Mouse (Mus musculus) neural tube, embryonic 14.5 days (tissue): ENCODE measurements around the gene Lrrc28. TPM values are rescaled to one million over a fixed set of nuclear protein-coding genes. Genes with fewer than 3 reads are reported as not detected.
"Not testable (repeated sequence)": the region's sequence is repeated elsewhere in the genome, so short reads cannot be mapped to it uniquely, and the experiment has no call there.

ENCODE experiments used
- ATAC-seq: fragments of 200-750 bp; cut with Nextera tagmentation; 2 replicates; pipeline ENCODE4 v1.8.0; 2017; ENCODE audit warnings: low read depth, mild to moderate bottlenecking, moderate TSS enrichment, moderate library complexity
- H3K27ac ChIP-seq: fragments of 300-500 bp; sonication (generic); 2 replicates; pipeline ENCODE4 v1.5.1; 2014; ENCODE audit warnings: low read depth, mild to moderate bottlenecking, control low read depth, low read length, moderate library complexity, mixed read lengths
- H3K27me3 ChIP-seq: fragments of 300-500 bp; sonication (generic); 2 replicates; pipeline ENCODE4 v1.6.1; 2014; ENCODE audit warnings: low read length; ENCODE audit not compliant: control insufficient read depth, insufficient read depth
- H3K36me3 ChIP-seq: fragments of 300-500 bp; sonication (generic); 2 replicates; pipeline ENCODE4 v1.6.1; 2014; ENCODE audit warnings: low read length, mixed read lengths; ENCODE audit not compliant: control insufficient read depth, insufficient read depth
- H3K4me1 ChIP-seq: fragments of 300-500 bp; sonication (generic); 2 replicates; pipeline ENCODE4 v1.6.1; 2014; ENCODE audit warnings: low read length; ENCODE audit not compliant: control insufficient read depth, insufficient read depth
- H3K4me2 ChIP-seq: fragments of 300-500 bp; sonication (generic); 2 replicates; pipeline ENCODE4 v1.6.1; 2014; ENCODE audit warnings: mild to moderate bottlenecking, low read depth, low read length, control low read depth
- H3K4me3 ChIP-seq: fragments of 300-500 bp; sonication (generic); 2 replicates; pipeline ENCODE4 v1.5.1; 2014; ENCODE audit warnings: low read depth, low read length, control low read depth, mixed read lengths
- H3K9ac ChIP-seq: fragments of 300-500 bp; sonication (generic); replicated peaks from 2 replicates; pipeline ENCODE4 v1.6.1; 2014; ENCODE audit warnings: low read depth, mild to moderate bottlenecking, control low read depth, low read length, mixed read lengths
- H3K9me3 ChIP-seq: fragments of 300-500 bp; sonication (generic); 2 replicates; pipeline ENCODE4 v1.6.1; 2016; ENCODE audit warnings: low read length; ENCODE audit not compliant: control insufficient read depth
- WGBS: fragments of 180-500 bp; shearing (Covaris S2); extraction: QIAGEN DNeasy Blood & Tissue Kit; methylation state at CpG from one replicate; pipeline ENCODE4 v1.1.7; 2014; 5-methylcytosine and 5-hydroxymethylcytosine counted together
- polyA plus RNA-seq: library from polyadenylated mRNA; unstranded; fragments of >200 nt; fragmentation: Nextera tagmentation; extraction: Ambion mirVana; gene quantifications from 2 replicates; pipeline ENCODE4 v1.2.1, GENCODE M21; 2014

The Lrrc28 gene
- polyA plus RNA-seq, 1 experiment from 2014 or later: 29.1 TPM

DNA sequence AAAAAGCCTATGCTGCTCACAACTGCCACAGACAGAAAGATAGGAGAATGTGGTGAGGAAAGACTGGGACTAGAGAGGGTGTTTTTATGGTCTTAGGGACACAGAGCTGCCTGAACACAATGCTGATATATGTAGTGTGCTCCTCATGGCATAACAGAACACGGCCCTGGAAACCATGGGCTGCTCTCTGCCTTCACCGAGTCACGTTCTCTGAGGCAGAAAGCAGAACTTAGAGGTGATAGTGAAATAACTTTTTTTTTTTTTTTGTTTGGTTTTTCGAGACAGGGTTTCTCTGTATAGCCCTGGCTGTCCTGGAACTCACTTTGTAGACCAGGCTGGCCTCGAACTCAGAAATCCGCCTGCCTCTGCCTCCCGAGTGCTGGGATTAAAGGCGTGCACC is 121.0 kb downstream of the Lrrc28 start:
- not testable (repeated sequence) for ATAC-seq, H3K9me3 ChIP-seq, H3K36me3 ChIP-seq, H3K9ac ChIP-seq, H3K27me3 ChIP-seq, H3K27ac ChIP-seq, H3K4me1 ChIP-seq, H3K4me2 ChIP-seq, H3K4me3 ChIP-seq
- WGBS: 95% methylated on average over 8 of the region's 8 CpGs

DNA sequence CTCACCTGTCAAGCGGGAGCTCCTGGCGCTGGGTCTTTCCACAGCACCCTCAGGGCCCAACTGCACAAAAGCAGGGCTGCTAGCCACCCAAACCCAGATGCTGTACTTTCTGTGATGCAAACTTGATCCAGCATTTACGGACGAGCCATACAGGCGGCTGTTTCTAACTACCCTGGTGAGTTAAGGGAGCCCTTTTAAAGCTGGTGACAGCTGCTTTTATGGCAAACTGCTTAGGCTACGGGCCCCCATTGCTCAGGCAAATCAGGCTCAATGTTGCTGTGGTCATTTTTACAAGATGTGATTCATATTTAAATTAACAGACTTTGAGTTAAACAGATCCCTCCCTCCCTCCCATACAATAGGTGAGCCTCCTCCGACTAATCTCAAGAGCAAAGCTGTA is 121.7 kb downstream of the Lrrc28 start:
- Histone ChIP-seq H3K27ac (no peak overlapping the region), H3K36me3 (no peaks in the 10 kb centered on the region), H3K4me1 (no peaks in the 10 kb centered on the region), H3K9me3 (no peaks in the 10 kb centered on the region), H3K9ac (no peak overlapping the region), H3K4me3 (no peak overlapping the region), H3K4me2 (no peak overlapping the region), H3K27me3 (no peaks in the 10 kb centered on the region)
- WGBS: 43% methylated on average over 7 of the region's 7 CpGs
- no peak for ATAC-seq

DNA sequence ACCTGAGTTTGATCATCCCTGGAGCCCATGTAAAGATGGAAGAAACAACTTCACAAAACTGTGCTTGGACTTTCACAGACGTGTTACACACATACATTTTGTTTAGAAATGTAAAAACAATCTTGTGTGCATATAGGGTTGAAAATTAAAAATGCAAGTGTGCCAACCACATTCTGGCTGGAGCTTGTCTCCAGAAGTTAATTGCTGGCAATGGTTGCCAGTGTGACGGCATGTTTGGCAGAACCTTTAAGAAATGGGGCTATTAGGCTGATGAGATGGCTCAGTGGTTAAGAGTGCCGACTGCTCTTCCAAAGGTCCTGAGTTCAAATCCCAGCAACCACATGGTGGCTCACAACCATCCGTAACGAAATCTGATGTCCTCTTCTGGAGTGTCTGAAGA is 123.3 kb downstream of the Lrrc28 start:
- not testable (repeated sequence) for H3K4me1 ChIP-seq, H3K36me3 ChIP-seq, H3K27me3 ChIP-seq, H3K27ac ChIP-seq, ATAC-seq, H3K9me3 ChIP-seq, H3K9ac ChIP-seq, H3K4me3 ChIP-seq, H3K4me2 ChIP-seq
- WGBS: 80% methylated on average over 3 of the region's 5 CpGs

GRCm38 (mm10) chr7:67520959-67521358 is 124.1 kb downstream of the Lrrc28 start:
- Histone ChIP-seq H3K4me3 (no peak overlapping the region), H3K27ac (no peak overlapping the region), H3K36me3 (no peaks in the 10 kb centered on the region), H3K9ac (no peak overlapping the region), H3K4me2 (no peak overlapping the region), H3K9me3 (no peaks in the 10 kb centered on the region), H3K27me3 (no peaks in the 10 kb centered on the region), H3K4me1 (no peaks in the 10 kb centered on the region)
- ATAC-seq: no peak
- WGBS: 89% methylated on average over 4 of the region's 4 CpGs

DNA sequence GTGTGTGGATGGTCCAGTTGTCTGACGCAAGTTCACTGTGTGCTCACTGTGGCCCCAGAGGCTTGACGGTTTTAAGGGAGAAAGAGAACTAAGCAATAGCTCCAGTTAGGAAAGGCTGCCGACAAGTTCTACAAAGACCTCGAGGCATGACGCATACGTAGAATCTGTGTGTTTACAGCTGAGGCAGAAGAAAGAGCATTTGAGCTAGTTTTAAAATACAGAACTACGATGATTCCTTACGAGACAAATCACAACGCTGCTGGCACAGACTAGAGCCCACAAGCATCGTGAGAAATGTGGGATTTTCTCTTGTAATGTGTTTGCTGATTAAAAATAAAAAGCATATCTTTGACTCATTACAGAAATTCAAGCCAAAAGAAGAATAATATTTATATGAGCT is 125.1 kb downstream of the Lrrc28 start:
- ATAC-seq: no peak
- 95% methylated on average over 10 of the region's 10 CpGs for WGBS

DNA sequence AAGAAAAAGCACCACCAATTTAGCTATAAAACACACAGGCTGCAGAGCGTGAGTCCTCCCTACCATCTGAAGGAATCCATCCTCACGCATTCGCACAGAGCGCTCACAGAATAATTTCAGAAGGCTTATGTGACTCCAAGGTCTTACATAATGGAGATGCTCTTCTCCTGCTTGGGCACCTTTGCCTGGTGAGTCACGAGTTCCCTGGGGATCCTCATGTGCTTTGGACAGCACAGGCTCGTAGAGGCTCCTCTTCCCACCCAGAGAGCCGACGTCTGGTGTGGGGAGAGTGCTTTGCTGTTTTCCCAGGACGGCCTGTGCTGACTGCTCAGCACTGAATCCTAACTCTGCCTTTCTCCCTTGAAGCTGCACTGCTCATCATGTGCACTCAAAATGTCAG is 129.4 kb downstream of the Lrrc28 start:
- no peaks in the 10 kb centered on the region for H3K4me1 ChIP-seq
- no peak overlapping the region for H3K9ac ChIP-seq
- no peak overlapping the region for H3K27ac ChIP-seq
- no peak overlapping the region for H3K4me2 ChIP-seq
- no peak for ATAC-seq
- no peaks in the 10 kb centered on the region for H3K27me3 ChIP-seq
- 0 out of 2 replicates have a peak, but pooled peaks cover 4% of the 10 kb centered on the region for H3K36me3 ChIP-seq
- H3K4me3 ChIP-seq: no peak overlapping the region
- WGBS: 87% methylated on average over 9 of the region's 9 CpGs
- H3K9me3 ChIP-seq: no peaks in the 10 kb centered on the region

More for the DNA sequence above, 125.1 kb downstream of the Lrrc28 start:
- Histone ChIP-seq H3K4me1 (no peaks in the 10 kb centered on the region), H3K36me3 (no peaks in the 10 kb centered on the region), H3K27me3 (no peaks in the 10 kb centered on the region), H3K9me3 (no peaks in the 10 kb centered on the region), H3K4me2 (no peak overlapping the region), H3K27ac (no peak overlapping the region), H3K9ac (no peak overlapping the region), H3K4me3 (no peak overlapping the region)

- Histone ChIP-seq H3K4me1 (no peaks in the 10 kb centered on the region), H3K9me3 (no peaks in the 10 kb centered on the region), H3K27ac (no peak overlapping the region), H3K9ac (no peak overlapping the region), H3K36me3 (0 out of 2 replicates have a peak, but pooled peaks cover 4% of the 10 kb centered on the region), H3K27me3 (no peaks in the 10 kb centered on the region), H3K4me2 (no peak overlapping the region), H3K4me3 (no peak overlapping the region)
- 68% methylated on average over 10 of the region's 10 CpGs for WGBS
- no peak for ATAC-seq
Observed at GRCm38 (mm10) chr7:67514893-67515292, 130.2 kb downstream of the Lrrc28 start.

- H3K27ac ChIP-seq: no peak overlapping the region
- WGBS: 79% methylated on average over 4 of the region's 4 CpGs
- H3K9ac ChIP-seq: no peak overlapping the region
Observed at GRCm38 (mm10) chr7:67514380-67514779, 130.7 kb downstream of the Lrrc28 start.

DNA sequence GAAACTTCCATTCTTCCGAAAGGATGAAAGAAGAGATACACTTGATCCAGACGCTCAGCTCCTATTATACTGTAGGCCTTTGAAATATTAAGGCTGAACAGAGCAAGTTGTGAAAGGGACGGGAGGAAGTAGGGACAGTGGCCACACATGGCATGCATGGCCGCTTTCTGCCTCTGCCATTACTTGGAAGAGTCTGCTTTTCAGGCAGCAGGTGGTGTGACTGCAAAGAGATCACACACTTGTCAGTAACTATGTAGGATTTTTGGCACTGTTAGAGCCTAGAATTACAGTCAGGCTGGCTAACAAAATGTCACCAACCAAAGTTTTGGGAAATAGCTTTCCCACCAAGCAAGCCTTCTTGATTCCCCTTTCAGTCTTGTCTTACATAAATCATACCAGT is 131.4 kb downstream of the Lrrc28 start:
- 79% methylated on average over 4 of the region's 4 CpGs for WGBS
- no peaks in the 10 kb centered on the region for H3K9me3 ChIP-seq
- no peak for ATAC-seq
- 0 out of 2 replicates have a peak, but pooled peaks cover 4% of the 10 kb centered on the region for H3K36me3 ChIP-seq
- H3K27ac ChIP-seq: no peak overlapping the region
- H3K4me1 ChIP-seq: no peaks in the 10 kb centered on the region
- no peaks in the 10 kb centered on the region for H3K27me3 ChIP-seq
- H3K4me3 ChIP-seq: no peak overlapping the region
- no peak overlapping the region for H3K9ac ChIP-seq
- no peak overlapping the region for H3K4me2 ChIP-seq

More at GRCm38 (mm10) chr7:67514380-67514779, 130.7 kb downstream of the Lrrc28 start:
- no peak for ATAC-seq
- Histone ChIP-seq H3K27me3 (no peaks in the 10 kb centered on the region), H3K4me1 (no peaks in the 10 kb centered on the region), H3K9me3 (no peaks in the 10 kb centered on the region), H3K4me3 (no peak overlapping the region), H3K36me3 (0 out of 2 replicates have a peak, but pooled peaks cover 4% of the 10 kb centered on the region), H3K4me2 (no peak overlapping the region)
